Mouse (Mus musculus) G1E (cell line): ENCODE results near the gene Prdm16.

Source experiments
- CTCF ChIP-seq: IDR thresholded peaks from 2 replicates; pipeline ENCODE4 v1.5.1; 2012; ENCODE audit warnings: low read depth, low read length, inconsistent platforms, mixed read lengths
- GATA1 ChIP-seq: IDR thresholded peaks from 2 replicates; pipeline ENCODE4 v1.6.1; 2012; ENCODE audit warnings: borderline replicate concordance, low read length, inconsistent platforms, mixed read lengths
- GATA2 ChIP-seq: IDR thresholded peaks from 2 replicates; pipeline ENCODE4 v1.6.1; 2012; ENCODE audit warnings: low read depth, low read length, inconsistent platforms, borderline replicate concordance

DNA sequence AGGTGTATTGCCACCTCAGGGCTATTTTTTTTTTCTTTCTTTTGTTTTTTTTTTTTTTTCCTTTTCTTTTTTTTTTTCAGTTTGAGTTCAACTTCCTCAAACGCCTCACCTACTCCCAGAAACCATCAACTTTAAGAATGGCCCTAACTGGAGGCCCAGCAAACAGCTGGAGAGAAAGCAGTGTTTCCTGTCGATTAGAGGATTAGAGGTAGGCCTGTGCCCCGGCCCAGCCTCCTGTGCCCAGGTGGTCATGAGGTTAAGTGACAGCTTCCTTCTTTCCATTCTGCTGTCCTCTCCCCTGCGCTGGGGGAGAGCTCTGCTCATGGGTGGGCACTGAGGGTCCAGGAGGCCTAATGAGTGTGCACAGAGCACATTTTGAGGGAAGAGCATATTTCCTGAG, 105.3 kb downstream of the Prdm16 start:
- no peak for TF ChIP-seq GATA1
- no peak for TF ChIP-seq CTCF
- no peak for TF ChIP-seq GATA2
